Mouse (Mus musculus) hindbrain, embryonic 12.5 days (tissue): ENCODE data around the gene Pfdn4. TPM values are rescaled to one million over a fixed set of nuclear protein-coding genes. Genes with fewer than 3 reads are reported as not detected.

Experiments
- ATAC-seq: fragments of 200-750 bp; cut with Nextera tagmentation; 2 replicates; pipeline ENCODE4 v1.8.0; 2017; ENCODE audit warnings: moderate TSS enrichment; ENCODE audit not compliant: low FRiP score
- H3K27ac ChIP-seq: fragments of 300-500 bp; sonication (generic); 2 replicates; pipeline ENCODE4 v1.5.1; 2016; ENCODE audit warnings: mild to moderate bottlenecking
- H3K27me3 ChIP-seq: fragments of 300-500 bp; sonication (generic); 2 replicates; pipeline ENCODE4 v1.6.1; 2016; ENCODE audit warnings: mild to moderate bottlenecking
- H3K36me3 ChIP-seq: fragments of 300-500 bp; sonication (generic); 2 replicates; pipeline ENCODE4 v1.6.1; 2016; ENCODE audit warnings: mild to moderate bottlenecking
- H3K4me1 ChIP-seq: fragments of 300-500 bp; sonication (generic); 2 replicates; pipeline ENCODE4 v1.6.1; 2016
- H3K4me2 ChIP-seq: fragments of 300-500 bp; sonication (generic); replicated peaks from 2 replicates; pipeline ENCODE4 v1.6.1; 2016; ENCODE audit warnings: mild to moderate bottlenecking
- H3K4me3 ChIP-seq: fragments of 300-500 bp; sonication (generic); 2 replicates; pipeline ENCODE4 v1.5.1; 2016; ENCODE audit warnings: mild to moderate bottlenecking
- H3K9ac ChIP-seq: fragments of 300-500 bp; sonication (generic); 2 replicates; pipeline ENCODE4 v1.6.1; 2016; ENCODE audit warnings: mild to moderate bottlenecking, moderate library complexity
- H3K9me3 ChIP-seq: fragments of 300-500 bp; sonication (generic); replicated peaks from 2 replicates; pipeline ENCODE4 v1.6.1; 2016; ENCODE audit warnings: mild to moderate bottlenecking
- WGBS: fragments of 180-500 bp; shearing (Covaris S2); methylation state at CpG from one replicate; pipeline ENCODE4 v1.1.7; 2016; 5-methylcytosine and 5-hydroxymethylcytosine counted together
- polyA plus RNA-seq: library from polyadenylated mRNA; unstranded; fragments of >200 nt; fragmentation: Nextera tagmentation; extraction: Ambion mirVana; gene quantifications from 2 replicates; pipeline ENCODE4 v1.2.1, GENCODE M21; 2016

Gene Pfdn4
- polyA plus RNA-seq, 1 experiment from 2014 or later = 128 TPM

DNA sequence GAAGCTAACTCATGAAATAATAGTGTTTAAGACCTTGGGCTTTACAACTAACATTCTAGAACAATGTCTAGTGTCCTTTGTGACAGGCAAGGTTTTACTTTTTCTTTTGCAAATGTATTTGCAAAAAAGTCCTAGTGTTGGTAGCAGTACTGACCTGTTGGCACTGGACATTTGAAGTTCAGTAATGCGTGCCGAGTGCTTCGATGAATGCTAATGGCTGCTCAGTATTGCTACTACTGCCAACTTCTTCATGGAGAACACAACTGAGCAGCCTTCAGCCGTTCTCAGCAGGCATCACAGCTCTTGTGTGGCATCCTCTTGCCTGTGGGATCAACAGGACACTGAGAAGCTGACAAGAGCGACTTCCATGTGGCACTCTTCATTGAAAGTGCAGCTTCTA lies 22.1 kb upstream of the Pfdn4 start:
- no peak for ATAC-seq
- WGBS = 95% methylated on average over 5 of the region's 5 CpGs
- Histone ChIP-seq H3K4me3 (no peak overlapping the region), H3K9me3 (no peaks in the 10 kb centered on the region), H3K4me2 (no peak overlapping the region), H3K4me1 (peaks cover 2% of the 10 kb centered on the region; the same call in 1 of the 2 replicates), H3K27ac (no peak overlapping the region), H3K9ac (no peak overlapping the region), H3K36me3 (no peaks in the 10 kb centered on the region), H3K27me3 (peaks cover under 1% of the 10 kb centered on the region)

DNA sequence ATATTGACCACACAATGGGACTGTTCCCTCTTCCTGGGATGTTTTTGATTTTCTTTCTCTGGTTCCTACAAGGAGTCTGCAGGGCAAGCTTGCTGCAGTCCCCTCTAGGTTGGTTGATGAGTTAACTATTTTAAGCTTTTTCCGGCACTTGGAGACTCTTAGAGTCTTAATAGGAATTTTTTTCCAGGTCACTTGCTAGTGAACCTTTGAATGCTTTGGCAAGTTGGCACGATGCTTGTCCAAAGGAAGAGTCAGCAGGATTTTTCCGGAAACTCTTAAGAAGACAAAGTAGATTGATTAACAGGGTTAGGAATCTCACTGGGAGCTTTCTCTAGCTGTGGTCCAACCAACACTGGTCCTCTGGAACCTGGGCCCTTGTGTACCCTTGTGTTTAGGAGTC lies 21.1 kb upstream of the Pfdn4 start:
- H3K4me2 ChIP-seq = no peak overlapping the region
- no peaks in the 10 kb centered on the region; the same call in 1 of the 2 replicates for H3K27me3 ChIP-seq
- no peaks in the 10 kb centered on the region for H3K36me3 ChIP-seq
- 63% methylated on average over 3 of the region's 3 CpGs for WGBS
- no peak overlapping the region for H3K27ac ChIP-seq
- no peak overlapping the region for H3K9ac ChIP-seq
- H3K4me1 ChIP-seq = no peaks in the 10 kb centered on the region
- no peaks in the 10 kb centered on the region for H3K9me3 ChIP-seq
- no peak overlapping the region for H3K4me3 ChIP-seq
- no peak for ATAC-seq

DNA sequence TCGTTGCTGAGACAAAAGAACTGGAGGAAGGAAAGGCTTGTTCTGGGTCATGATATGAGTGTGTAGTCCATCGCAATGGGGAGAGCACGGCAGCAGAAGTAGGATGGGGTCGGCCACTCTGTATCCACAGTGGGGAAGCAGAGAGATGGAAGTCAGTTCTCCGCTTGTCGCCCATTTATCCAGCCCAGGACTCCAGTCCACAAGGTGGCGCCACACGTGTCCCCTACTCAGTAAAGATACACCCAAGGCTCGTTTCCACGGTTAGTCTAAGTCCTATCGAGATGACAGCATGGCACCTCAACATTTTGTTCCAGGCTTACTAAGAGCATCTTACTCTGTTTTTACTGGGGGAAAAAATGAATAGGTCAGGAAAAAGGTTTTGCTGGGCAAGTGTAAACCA lies 20.0 kb upstream of the Pfdn4 start:
- Histone ChIP-seq H3K9ac (no peak overlapping the region), H3K27ac (no peak overlapping the region), H3K36me3 (no peaks in the 10 kb centered on the region), H3K4me2 (no peak overlapping the region), H3K4me1 (no peaks in the 10 kb centered on the region), H3K9me3 (no peaks in the 10 kb centered on the region), H3K4me3 (no peak overlapping the region), H3K27me3 (no peaks in the 10 kb centered on the region; the same call in 1 of the 2 replicates)
- no peak for ATAC-seq
- 88% methylated on average over 11 of the region's 11 CpGs for WGBS

DNA sequence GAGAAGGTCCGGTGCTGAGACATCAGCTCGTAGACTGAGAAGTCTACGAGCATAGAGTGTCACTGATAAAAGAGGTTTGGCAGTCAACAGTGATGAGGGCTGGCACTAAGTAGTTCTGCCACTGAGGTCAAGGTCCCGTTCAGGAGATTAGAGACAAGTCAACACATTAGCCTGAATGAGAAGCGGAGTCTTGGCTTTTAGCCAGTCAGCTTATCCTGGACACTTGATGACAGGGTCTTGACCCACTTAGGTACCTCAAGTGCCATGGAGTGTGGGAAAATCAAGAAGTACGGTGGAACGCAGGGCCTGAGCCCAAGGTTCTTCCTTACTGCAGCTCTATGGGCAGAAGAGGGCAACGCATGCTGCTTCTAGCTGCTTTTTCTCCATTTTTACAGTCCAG lies 19.6 kb upstream of the Pfdn4 start:
- no peaks in the 10 kb centered on the region for H3K4me1 ChIP-seq
- H3K27me3 ChIP-seq = no peaks in the 10 kb centered on the region
- H3K4me2 ChIP-seq = no peak overlapping the region
- H3K9me3 ChIP-seq = no peaks in the 10 kb centered on the region
- no peak overlapping the region for H3K9ac ChIP-seq
- no peak overlapping the region for H3K4me3 ChIP-seq
- H3K36me3 ChIP-seq = no peaks in the 10 kb centered on the region
- no peak for ATAC-seq
- 87% methylated on average over 8 of the region's 8 CpGs for WGBS
- H3K27ac ChIP-seq = no peak overlapping the region

DNA sequence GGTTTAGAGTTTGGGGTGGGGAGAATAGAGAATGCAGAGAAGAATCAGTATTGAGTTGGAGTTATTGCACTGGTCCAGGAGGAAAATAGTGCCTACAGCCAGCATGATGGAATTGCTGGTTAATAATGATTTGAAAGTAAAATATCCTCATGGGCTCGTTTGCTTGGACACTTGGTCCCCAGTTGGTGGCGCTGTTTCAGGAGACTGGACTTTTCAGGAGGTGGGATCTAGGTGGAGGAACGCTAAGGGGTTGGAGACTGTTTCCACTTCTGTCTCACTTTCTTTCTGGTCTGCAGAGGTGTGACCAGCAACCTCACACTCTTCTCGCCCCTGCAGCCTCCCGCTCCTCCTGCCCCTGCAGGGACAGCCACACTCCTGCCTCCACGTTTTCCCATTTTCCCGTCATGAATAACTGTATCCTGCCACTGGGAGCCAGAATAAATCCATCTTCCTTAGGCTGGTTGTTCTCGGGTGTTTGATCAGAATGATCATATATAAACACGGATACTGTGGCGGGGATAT lies 14.1 kb upstream of the Pfdn4 start:
- no peaks in the 10 kb centered on the region for H3K9me3 ChIP-seq
- H3K27ac ChIP-seq = no peak overlapping the region
- H3K9ac ChIP-seq = no peak overlapping the region
- no peak overlapping the region for H3K4me3 ChIP-seq
- H3K36me3 ChIP-seq = no peaks in the 10 kb centered on the region
- 72% methylated on average over 10 of the region's 10 CpGs for WGBS
- 0 out of 2 replicates have a peak, but pooled peaks cover 2% of the 10 kb centered on the region for H3K4me1 ChIP-seq
- no peak for ATAC-seq
- H3K4me2 ChIP-seq = no peak overlapping the region
- H3K27me3 ChIP-seq = peaks cover 4% of the 10 kb centered on the region; the same call in 1 of the 2 replicates

DNA sequence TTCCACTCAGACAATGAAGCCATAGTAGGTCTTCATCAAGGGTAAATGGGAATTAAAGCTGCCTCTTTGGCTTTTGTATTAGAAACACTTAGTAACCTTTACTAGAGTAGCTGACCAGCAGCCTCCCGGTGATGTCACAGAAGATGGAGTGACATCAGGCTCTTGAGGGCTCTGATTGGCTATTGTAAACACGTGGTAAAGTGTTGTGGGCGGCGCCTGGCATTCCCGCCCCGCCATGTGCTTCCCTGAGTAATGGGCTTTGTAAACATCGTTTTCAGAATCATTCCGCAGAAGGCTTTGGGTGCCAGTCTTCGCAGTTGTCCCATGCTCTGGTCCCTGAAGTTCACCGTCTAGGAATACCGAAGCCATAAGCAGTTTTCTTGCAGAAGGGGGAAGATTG lies 12.3 kb upstream of the Pfdn4 start:
- Histone ChIP-seq H3K9ac (no peak overlapping the region), H3K36me3 (no peaks in the 10 kb centered on the region), H3K4me3 (no peak overlapping the region)

DNA sequence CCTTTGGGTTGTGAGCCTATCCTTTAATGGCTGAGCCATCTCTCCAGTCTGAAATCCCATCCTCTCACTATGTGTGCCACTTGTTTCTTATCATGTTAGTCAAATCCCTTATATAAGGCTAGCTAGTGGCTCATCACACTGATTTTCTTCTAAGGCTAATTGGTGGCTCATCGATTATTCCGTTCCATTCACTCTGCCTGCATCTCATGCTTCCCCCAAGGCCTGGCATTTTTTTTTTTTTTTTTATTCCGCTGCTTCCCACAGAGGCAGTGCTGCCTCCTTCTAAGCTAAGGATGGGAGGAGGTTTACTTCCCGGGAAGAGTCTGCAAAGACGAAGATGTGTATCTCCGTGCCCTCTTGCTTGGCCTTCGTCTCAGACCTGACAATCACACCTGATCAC lies 9.0 kb upstream of the Pfdn4 start:
- H3K9me3 ChIP-seq = no peaks in the 10 kb centered on the region
- H3K27me3 ChIP-seq = peaks cover 4% of the 10 kb centered on the region
- no peak for ATAC-seq
- no peaks in the 10 kb centered on the region for H3K36me3 ChIP-seq
- WGBS = 70% methylated on average over 7 of the region's 7 CpGs
- H3K9ac ChIP-seq = no peak overlapping the region
- H3K4me1 ChIP-seq = 0 out of 2 replicates have a peak, but pooled peaks cover 2% of the 10 kb centered on the region
- H3K4me2 ChIP-seq = 0 out of 2 replicates have a peak overlapping the region, but pooled peaks have one; percentile 3
- H3K4me3 ChIP-seq = no peak overlapping the region
- 0 out of 2 replicates have a peak overlapping the region, but pooled peaks have one; percentile 36 for H3K27ac ChIP-seq

More for the DNA sequence above, 12.3 kb upstream of the Pfdn4 start:
- Histone ChIP-seq H3K4me1 (0 out of 2 replicates have a peak, but pooled peaks cover 2% of the 10 kb centered on the region), H3K27me3 (peaks cover 4% of the 10 kb centered on the region; the same call in 1 of the 2 replicates), H3K27ac (no peak overlapping the region), H3K9me3 (no peaks in the 10 kb centered on the region), H3K4me2 (no peak overlapping the region)
- 77% methylated on average over 11 of the region's 11 CpGs for WGBS
- no peak for ATAC-seq

DNA sequence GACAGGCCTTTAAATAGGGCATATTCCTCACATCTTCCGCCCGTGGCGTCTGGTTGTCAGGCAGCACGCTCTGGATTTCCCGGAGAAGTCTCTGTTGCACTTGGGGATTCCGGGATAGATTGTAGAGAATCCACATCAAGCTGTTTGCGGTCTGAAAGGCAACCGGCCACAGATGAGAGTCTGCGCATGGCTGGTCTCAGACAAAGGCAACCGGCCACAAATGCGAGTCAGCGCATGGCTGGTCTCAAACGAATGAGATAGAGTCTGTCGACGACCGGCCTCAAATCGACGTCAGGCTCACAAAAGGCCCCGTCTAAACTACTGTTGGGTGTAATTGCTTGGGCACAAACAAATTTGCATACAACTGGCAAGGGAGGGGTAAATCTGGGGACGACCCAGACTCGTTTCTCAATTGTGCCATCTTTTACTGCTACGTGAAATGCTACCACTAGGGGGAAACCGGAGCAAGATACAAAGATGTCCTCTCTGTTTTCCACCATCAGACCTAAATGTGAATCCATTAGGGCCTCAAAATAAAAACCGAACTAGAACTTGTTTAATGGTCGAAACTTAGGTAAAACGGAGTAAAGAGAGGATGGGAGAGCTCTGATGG lies 8.2 kb upstream of the Pfdn4 start:
- H3K27ac ChIP-seq = 0 out of 2 replicates have a peak overlapping the region, but pooled peaks have one; percentile 36
- H3K9ac ChIP-seq = no peak overlapping the region
- no peaks in the 10 kb centered on the region for H3K36me3 ChIP-seq
- H3K9me3 ChIP-seq = no peaks in the 10 kb centered on the region
- H3K27me3 ChIP-seq = peaks cover 9% of the 10 kb centered on the region
- H3K4me1 ChIP-seq = 0 out of 2 replicates have a peak, but pooled peaks cover 2% of the 10 kb centered on the region
- H3K4me2 ChIP-seq = 0 out of 2 replicates have a peak overlapping the region, but pooled peaks have one; percentile 3
- WGBS = 44% methylated on average over 26 of the region's 26 CpGs
- peak; percentile 73 for ATAC-seq
- H3K4me3 ChIP-seq = no peak overlapping the region

DNA sequence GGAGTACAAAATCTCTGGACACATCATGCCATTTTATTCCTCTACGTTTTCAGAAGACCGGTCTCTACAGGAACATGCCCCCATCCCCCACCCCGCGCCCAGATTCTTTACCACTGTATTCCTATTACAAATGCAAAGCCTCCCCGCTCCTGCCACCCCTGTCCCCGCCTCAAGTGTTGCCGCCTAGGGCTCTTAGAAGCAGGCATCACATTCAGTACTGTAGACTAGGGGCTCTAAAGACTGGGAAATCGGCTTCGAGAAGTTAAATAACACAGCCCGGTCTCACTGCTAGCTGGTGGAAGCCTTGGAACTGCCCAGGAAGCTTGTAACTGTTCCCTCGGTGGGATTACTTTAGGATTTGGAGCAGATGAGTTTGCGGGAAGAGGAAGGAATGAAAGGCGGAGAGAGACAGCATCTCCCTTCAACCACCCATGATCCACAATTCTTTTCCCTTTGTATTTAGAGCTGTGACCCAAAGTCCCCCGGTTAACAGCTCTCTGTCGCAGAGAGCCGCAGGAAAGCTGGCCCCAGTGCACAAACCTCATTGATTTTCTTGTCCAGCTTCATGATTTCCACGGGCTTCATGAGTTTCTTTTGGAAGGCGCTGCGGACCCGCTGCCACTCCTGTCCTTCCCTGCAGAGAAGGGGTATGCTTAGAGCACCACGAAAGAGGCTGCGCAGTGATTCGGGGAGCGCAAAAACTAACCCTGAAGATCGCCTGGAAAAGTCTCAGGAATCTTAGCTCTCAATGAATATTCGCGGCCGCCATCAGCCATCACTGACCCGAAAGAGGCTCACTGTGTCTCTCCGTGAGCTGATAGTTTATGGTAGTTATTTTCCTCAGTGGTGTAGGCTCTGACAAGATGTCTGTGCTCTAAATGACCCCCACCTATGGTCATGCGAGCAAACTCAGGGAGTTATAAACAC lies 1.2 kb upstream of the Pfdn4 start:
- no peak overlapping the region for H3K27ac ChIP-seq
- 6% methylated on average over 31 of the region's 31 CpGs for WGBS
- peak overlapping the region; percentile 13; the same call in 1 of the 2 replicates for H3K4me2 ChIP-seq

DNA sequence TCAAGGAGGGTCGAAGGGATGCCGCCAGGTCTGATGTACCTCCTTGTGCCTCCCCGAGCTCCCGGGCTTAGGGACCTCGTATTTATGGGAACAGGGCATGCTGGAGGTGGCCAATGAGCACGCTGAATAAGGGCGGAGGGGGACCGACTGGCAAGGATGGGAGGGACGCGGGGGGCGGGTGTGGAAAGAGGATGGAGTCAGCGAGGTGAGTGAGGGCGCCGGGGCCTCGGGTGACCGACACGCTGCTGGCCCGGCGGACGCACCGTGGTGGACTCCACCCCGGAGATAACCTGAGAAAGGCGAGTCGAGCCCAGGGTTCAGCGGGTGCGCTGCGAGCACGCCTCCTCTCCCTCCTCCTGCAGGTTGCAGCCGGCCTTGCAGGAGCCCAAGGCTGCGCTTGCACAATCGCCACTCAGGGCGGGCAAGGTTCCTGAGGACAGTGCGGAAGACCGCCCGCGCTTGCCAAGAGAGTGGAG lies 901 bp downstream of the Pfdn4 start, which contains the start of gene Cyp24a1:
Cyp24a1 (minus strand) TSS at position 55 of the 476 bp plus-strand sequence.
- WGBS = under 1% methylated on average over 36 of the region's 36 CpGs
- H3K36me3 ChIP-seq = no peaks in the 10 kb centered on the region
- peaks cover 20% of the 10 kb centered on the region for H3K4me1 ChIP-seq
- no peak within 1 kb of the TSS for H3K27ac ChIP-seq
- peak within 1 kb of the TSS; percentile 52 for H3K4me2 ChIP-seq
- H3K4me3 ChIP-seq = peak within 1 kb of the TSS; percentile 31
- ATAC-seq = 0 out of 2 replicates have a peak, but pooled peaks have one; percentile 13
- peaks cover 75% of the 10 kb centered on the region for H3K27me3 ChIP-seq
- H3K9ac ChIP-seq = no peak within 1 kb of the TSS
- no peaks in the 10 kb centered on the region for H3K9me3 ChIP-seq

More for the DNA sequence above, 1.2 kb upstream of the Pfdn4 start:
- Histone ChIP-seq H3K27me3 (peaks cover 73% of the 10 kb centered on the region), H3K36me3 (no peaks in the 10 kb centered on the region), H3K4me1 (peaks cover 20% of the 10 kb centered on the region), H3K9ac (no peak overlapping the region), H3K9me3 (no peaks in the 10 kb centered on the region), H3K4me3 (no peak overlapping the region)
- no peak for ATAC-seq

DNA sequence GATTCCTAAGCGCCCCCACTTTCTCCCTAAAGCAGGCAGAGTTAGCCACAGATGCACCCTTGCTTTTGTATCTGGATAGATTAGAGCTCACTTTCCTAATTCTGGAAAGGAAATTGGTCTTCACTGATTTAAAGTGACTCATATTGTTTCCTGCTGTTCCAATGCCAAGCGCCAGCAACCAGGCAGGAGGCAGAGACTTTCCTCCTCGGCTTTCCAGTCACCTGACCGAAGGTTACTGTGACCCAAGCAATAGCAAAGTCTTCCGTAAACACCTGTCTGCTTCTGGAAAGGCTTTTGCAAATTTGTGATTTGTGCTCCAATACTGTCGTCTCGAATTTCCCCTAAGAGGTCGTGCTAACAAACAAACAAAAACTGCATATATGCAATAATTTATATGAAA lies 1.8 kb downstream of the Pfdn4 start:
- Histone ChIP-seq H3K4me2 (no peak overlapping the region), H3K9ac (no peak overlapping the region), H3K9me3 (no peaks in the 10 kb centered on the region), H3K4me3 (no peak overlapping the region), H3K27me3 (peaks cover 69% of the 10 kb centered on the region), H3K27ac (no peak overlapping the region), H3K4me1 (peaks cover 20% of the 10 kb centered on the region), H3K36me3 (no peaks in the 10 kb centered on the region)
- no peak for ATAC-seq
- 24% methylated on average over 8 of the region's 8 CpGs for WGBS

DNA sequence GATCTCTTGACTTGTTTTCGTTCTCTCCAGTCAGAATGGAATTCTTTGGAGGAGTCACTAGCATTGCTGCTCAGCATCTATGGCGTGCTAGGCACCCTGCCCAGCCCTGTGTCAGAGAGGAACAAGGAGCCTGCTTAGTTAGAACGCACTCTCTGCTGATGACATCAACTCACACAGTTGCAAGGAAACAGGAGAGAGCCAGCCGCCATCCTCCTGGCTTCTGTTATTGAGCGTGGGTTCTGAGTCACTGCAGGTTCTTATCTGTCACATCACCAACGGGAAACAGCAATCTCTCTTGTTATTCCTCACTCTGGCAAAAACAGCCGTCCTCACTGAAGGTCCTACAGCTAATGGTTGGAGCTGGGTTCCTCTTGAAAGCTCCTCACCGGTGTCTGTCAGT lies 7.1 kb downstream of the Pfdn4 start:
- Histone ChIP-seq H3K27ac (no peak overlapping the region), H3K9me3 (no peaks in the 10 kb centered on the region), H3K27me3 (peaks cover 16% of the 10 kb centered on the region), H3K4me3 (no peak overlapping the region), H3K36me3 (no peaks in the 10 kb centered on the region), H3K4me2 (no peak overlapping the region), H3K4me1 (no peaks in the 10 kb centered on the region; the same call in 1 of the 2 replicates), H3K9ac (no peak overlapping the region)
- no peak for ATAC-seq
- 65% methylated on average over 8 of the region's 8 CpGs for WGBS
